Mouse (Mus musculus): Measurements from ENCODE around the gene Rbfox1.

The Rbfox1 gene

DNA sequence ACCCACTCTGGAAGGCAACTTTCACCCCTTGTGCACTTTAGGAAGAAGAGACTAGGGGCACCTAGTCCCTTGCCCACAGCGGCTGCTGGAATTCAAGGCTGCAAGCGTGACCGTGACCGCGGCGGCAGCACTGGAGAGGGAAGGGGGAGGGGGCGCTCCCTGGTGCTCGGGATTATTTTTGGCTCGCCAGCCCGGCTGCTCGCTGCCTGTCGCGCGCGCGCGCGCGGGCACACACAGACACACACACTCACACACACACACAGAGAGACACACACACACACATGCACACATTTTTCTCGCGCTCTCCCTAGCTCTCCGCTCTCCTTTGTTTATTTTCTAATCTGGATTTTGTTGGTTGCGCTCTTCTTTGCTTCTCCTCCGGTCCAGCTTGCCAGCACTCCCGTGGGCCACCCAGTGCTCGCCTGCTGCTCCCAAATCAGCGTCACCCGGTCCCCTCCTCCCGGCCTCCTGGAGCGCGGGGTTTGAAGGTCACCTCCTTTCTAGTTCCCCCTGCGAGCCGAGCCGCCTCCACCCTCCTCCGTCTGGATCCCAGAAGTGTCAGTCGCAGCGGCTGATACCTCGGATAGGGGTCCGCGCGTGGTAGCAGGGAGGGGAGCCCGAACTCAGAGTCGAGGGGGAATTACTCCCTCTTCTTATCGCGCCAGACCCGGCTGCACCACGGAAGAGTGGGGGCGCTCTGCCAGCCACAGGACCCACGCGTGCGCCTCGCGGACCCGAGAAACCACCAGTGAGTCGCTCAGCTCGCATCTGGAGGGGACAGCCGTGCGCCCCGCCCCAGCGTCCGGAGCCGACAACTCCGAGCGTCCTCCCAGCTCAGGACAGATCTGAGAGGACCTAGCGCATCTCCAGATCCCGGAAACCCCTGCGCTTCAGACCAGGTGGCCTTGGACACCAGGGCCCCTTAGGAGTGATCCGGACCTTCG lies at the start of gene Rbfox1:
Rbfox1 (plus strand) TSS at position 610 of the 944 bp plus-strand sequence.
- in situ Hi-C loops (cut with MboI, MseI) = no loop called here

DNA sequence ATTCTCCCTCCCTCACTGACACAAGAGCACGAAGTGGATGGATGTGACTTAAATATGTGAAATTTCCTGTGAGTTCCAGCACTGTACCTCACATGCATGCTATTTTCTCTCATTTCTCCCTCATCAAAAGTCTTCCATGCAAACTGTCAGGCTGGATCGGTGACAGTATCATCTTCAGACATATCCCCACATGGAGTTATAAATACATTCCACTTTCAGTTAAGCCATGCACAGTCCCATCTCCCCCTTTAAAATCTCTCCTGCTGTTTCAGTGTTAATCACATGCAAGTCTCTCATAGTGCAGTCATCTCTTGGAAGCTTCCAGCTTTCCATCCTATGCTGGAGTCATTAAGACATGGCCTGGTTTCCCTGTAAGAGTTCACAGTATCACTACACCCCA lies 48.4 kb upstream of the Rbfox1 start:
- in situ Hi-C loops (cut with MboI, MseI) = no loop called here

DNA sequence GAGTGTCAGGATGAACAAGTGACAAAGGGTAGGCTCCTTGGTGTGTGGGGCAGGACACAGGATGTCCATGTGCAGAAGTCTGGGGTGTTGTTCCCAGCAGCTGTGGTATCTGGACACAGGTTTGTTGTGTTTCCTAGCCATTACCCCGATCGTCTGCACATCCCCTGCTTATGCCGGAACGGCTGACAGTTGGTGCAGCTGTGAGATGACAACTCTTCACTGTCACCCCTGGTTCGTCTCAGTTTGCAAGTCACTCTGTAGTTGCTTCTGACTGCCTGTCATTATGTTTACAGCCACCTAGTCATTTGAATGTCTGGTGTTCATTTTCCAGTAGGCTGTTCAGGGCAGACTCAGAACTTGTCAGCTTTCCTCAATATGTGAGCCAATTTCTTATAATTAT lies 44.0 kb upstream of the Rbfox1 start:
- in situ Hi-C loops (cut with MboI, MseI) = no loop called here

DNA sequence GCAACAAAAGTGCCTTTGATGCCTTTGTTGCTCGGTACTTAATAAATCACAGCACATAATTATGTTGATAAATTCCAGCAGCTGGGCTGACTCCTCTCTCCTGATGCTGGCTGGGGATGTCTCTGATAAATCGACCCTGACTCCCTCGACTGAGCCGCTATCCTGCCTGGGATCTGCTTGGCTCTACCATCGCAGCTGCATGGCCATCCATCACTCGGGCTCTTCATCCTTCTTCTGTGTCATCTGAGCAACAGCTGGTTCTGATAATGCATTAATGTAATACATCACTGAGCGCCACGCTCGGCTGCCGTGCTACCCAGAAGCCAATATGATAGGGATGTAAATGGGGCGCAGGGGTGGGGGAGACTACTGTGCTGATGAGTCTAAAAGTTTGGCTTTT lies 39.5 kb upstream of the Rbfox1 start:
- in situ Hi-C loops (cut with MboI, MseI) = no loop called here

DNA sequence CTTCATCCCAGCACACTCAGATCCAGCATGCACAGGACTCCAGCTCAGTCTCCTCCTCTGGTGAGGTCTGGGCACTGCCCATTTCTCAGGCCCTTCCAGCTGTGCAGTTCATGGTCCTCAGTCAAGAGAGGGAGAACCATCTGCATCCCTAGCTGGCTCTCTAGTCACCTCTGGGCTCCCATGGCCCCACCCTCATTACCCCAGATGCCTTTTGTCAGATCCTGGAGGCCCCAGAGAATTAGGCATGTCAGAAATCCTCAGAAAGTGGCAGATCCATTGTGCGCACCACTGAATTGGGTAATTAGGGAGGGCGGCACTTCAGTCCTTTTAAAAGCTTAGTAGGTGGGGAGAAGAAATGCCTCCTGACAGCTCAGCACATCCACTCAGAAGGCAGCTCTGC lies 32.1 kb upstream of the Rbfox1 start:
- in situ Hi-C loops (cut with MboI, MseI) = no loop called here

DNA sequence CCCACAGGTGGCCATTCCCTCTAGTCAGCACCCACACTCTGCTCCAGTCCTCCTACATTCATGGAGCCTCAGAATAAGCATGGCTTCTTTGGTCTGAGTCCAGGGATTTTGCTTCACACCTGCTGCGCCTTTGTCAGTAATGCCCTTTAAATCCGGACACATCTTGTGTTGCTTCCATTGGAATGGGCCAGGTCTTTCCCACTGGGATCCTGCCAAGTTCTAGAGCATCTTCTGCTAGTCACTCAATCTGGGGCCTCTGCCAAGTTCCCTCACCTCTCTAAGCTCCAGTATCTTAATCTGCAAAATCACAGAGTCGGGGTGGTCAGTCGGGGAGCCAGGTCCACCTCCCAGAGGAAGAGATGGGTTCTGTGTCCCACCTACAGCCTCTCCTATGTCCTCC lies 20.8 kb upstream of the Rbfox1 start:
- in situ Hi-C loops (cut with MboI, MseI) = no loop called here

DNA sequence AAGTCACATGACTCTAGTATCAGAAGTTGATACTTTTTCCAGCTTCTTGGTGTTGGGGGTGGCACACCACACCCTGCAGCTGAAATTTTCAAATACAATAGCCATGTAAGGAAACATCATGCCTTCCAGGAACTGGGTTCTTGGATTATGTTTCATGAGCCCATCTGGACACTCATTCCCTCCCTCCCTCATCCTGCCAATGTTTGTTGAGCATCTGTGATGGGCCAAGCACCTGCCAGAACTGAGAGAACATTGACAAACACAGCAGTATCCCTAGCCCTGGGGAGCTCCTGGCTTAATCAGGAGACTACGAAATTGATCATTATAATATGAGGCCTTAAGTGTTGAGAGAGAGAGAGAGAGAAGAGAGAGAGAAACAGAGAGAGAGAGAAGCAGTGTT lies 18.2 kb upstream of the Rbfox1 start:
- in situ Hi-C loops (cut with MboI, MseI) = no loop called here

DNA sequence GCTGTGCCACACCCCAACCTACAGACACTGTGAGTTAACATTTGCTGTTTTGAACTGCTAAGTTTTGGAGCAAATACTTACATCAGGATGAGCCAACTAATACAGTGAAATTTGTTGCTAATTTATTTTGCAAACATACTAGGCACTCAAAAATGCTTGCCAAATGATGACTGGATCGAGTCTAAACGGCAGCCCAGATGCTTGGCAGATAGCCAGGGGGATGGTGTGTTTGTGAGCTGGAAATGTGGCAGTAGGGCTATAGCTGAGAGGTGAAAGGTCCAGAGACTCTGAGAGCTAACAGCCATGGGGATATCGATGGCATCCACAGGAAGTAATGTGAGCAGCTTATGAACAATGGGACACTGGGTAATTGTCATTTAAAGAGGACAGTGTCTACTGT lies 14.8 kb upstream of the Rbfox1 start:
- in situ Hi-C loops (cut with MboI, MseI) = no loop called here

DNA sequence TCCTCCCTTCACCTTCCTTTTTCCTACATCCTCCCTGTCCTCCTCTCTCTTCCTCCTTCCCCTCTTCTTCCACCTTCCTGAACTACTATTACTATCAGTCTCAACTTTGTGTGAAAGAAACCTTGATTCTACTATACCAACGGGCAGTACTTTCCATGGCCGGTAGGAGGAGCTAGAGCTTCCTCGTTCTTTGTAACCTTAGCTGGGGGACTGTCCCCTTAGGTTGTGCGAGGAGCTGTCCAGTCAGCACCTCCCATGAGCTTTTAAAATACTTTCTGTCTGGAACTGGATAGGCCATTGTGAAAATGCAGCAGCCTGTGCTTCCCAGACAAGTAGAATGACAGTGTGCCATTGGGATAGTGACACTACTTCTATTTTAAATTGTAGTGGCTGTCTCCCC lies 3.3 kb upstream of the Rbfox1 start:
- in situ Hi-C loops (cut with MboI, MseI) = no loop called here

DNA sequence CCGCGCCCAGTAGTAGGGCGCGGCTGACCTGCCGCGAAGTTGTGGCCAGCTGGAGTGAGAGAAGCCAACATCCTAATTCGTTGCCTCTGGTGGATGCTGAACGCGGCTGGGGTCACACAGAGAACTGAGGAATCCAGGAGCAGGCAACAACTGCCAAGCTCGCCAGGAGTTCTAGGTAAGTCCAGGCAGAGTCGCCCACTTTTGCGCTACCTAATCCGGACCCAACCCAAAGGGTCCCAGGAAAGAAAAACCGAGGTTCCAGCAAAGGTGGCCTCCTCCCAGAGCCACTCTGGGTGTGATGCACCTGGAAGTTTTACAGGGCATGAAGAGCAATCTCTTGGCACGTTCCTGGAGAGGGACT lies 515 bp downstream of the Rbfox1 start:
- in situ Hi-C loops (cut with MboI, MseI) = no loop called here

DNA sequence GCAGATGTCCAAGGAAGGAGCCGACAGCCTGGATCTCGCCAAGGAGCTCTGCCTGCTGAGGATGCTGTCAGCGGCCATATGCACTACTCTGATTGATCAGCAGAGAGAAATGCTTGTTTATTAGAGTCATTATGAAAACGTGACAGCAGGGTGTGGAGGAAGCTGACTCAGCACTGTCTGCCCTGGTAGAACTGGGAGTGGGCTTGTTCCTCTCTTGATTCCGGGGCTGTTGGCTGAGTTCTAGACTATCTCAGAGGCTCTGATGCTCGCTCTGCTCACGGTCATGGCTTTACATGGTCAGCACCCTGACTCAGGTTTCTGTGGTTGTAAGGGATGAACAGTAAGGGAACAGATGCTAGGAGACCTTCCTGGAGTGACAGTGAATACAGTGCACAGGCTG lies 10.4 kb downstream of the Rbfox1 start:
- in situ Hi-C loops (cut with MboI, MseI) = no loop called here

DNA sequence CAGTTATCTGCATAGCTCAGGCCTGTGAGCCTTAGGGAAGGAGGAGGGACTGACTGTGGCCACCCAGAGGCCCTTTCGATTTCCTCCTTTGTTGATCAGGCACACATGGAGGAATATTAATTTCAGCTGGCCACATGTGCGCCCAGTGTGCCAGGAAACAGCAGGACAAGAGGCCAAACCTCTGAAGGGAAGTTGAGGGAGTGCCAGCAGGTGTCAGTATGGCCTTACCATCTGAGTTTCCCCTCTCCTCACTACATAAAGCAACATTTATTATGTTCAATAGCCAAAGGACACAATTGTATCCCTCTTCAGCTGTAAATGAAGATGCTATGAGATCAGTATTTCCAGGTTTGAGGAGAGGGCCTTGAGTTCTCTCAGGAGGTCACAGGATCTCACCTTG lies 13.2 kb downstream of the Rbfox1 start:
- in situ Hi-C loops (cut with MboI, MseI) = no loop called here

DNA sequence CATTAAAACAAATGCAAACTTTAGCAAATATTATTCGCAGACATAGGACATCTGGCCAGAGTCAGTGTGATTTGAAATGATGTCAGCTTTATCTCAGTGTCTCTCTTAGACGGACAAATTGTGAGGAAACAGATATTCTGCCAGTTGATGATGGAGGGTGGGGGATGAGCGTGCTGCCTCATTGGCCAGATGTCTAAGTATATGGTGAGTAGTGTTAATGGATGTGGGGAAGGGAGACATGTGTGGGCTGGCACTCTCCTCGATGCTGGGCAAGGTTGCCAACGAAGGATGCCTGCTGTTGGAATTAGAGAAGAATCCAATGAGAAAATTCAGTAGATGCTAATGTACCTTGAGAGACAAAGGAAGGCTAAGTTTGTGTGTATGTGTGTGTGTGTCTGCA lies 25.6 kb downstream of the Rbfox1 start:
- in situ Hi-C loops (cut with MboI, MseI) = no loop called here

DNA sequence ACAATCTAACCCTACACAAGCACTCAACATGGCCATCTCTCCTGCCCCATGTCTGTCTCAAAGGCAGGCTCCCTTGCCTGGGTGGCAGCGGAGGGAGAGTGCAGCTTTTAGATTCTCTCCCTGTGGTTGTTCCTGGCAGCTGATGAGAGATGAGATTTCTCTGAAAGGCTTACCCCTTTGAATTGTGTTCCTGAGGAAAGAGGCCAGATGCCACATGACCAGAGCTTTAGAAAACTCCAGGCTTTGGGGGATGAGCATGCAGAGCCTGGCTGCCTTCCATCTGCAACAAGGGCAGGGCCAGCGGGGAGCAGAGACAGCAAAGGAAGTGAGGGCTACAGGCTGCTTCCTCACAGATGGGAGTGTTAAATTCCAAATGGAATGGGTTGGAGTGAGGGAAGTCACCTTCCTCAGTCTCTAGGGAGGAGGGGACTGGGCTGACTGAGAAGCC lies 26.7 kb downstream of the Rbfox1 start:
- in situ Hi-C loops (cut with MboI, MseI) = no loop called here

DNA sequence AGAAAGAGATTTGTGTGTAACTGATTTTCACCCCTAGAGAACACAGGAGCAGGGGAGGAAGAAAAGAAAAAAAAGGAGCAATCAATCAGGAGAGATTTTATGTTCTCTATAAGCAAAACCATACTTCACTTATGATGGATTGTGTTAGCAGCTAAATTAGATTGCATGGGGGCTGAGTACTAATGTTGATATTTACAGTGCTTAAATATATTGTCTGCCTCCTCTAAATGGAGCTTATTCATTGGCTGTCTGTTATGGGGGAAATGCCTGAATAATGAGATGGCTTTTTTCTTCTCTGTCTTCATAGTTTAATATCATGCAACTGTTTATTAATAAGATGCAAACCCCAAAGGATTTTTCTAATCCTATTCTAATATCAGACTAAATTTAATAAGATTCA lies 32.8 kb downstream of the Rbfox1 start:
- in situ Hi-C loops (cut with MboI, MseI) = no loop called here

DNA sequence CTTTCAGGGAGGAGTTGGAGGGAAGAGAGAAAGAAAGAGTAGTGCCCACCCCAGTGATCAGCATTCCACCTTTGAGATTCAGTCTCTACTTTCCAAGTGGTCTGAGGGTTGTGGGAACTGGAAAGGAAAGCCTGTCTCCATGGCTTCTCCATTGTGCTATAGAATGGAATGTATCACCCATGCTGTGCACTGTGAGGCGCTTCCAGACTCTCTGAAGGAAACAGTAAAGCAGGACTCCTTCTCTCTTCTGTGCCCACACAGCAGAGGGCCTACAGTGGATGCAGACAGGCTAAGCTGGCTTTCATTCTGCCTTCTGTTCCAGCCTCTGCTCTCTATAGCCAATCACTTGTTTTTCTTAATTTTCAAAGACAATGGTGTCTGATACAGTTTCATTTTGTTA lies 41.8 kb downstream of the Rbfox1 start:
- in situ Hi-C loops (cut with MboI, MseI) = loop anchor here in 1 of 2 experiments (25.0 kb wide), 1 partner anchor 1210 kb away; no protein-coding TSS in a partner anchor

DNA sequence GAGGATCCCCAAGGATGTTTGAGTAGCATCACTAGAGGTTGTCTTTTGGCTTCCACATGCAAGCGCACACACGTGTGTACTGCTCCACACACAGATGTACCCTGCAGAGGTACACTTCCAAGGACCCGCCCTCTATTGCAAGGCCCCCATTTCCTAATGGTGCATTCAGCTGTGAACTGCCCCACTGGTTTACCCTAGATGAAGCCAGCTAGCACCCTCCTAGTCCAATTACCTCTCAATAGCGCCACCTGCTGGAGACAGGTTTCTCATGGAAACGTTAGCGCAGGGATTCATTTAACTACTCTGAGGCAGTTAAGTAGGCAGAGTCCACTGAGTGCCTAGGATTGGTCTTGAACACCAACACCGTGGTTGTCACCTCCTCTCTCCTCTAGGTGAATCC lies 46.5 kb downstream of the Rbfox1 start:
- in situ Hi-C loops (cut with MboI, MseI) = loop anchor here in 1 of 2 experiments (25.0 kb wide), 1 partner anchor 1206 kb away; no protein-coding TSS in a partner anchor

DNA sequence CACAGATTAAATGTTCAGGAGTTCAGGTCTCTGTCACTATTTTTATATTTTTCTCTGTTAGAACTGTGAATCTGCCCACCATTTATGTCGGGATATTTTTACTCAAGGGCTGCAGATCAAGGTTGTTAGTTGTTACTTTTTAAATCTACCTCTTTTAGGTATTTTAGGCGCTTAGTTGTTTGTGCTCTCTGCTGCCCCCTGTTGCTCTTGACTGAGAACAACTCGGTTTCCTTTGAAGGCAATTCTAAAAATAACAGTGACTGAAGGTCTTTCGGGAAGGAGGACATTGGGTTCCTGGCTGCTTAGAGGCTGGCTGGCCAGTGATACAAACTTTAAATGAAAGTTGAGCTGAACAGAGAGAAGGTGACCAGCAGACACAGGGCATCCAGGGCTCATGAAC lies 54.9 kb downstream of the Rbfox1 start:
- in situ Hi-C loops (cut with MboI, MseI) = loop anchor here in 1 of 2 experiments (25.0 kb wide), 1 partner anchor 1197 kb away; no protein-coding TSS in a partner anchor

DNA sequence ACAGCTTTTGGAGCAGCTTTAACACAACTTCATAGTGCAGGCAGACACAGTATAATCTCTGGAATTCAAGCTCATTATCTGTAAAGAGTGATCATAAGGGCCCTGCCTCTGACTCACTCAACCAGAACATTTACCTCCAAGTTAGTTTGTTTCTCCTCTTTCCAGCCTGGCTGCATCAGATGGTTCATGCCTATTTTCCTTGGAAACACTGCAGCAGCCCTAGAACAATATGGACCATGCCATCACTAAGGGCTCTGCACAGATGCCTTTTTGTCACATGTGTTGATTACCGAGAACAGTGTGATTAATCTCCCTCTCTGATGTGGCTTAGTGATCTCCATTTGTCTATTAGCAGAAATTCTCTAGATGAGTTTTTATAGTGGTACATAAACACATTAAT lies 60.5 kb downstream of the Rbfox1 start:
- in situ Hi-C loops (cut with MboI, MseI) = loop anchor here in 1 of 2 experiments (25.0 kb wide), 1 partner anchor 1192 kb away; no protein-coding TSS in a partner anchor

DNA sequence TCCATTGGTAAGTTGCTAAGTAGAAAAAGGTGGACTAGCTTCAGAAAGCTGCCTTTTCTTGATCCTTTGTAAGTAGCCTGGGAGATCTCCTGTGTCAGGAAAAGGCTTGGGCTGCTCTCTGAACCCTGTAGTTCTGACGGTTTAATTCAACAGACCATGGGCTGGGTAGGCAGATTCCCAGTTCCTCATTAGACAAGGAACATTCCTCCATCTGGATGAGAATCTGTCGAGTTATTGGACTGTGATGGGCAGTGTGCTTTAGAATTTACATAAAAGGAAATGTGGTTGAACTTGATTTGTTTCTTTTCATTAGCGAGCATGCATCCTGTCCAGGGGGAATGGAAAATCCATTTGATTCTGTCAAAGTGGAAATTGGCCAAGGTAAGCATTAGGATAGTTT lies 68.0 kb downstream of the Rbfox1 start:
- in situ Hi-C loops (cut with MboI, MseI) = no loop called here

DNA sequence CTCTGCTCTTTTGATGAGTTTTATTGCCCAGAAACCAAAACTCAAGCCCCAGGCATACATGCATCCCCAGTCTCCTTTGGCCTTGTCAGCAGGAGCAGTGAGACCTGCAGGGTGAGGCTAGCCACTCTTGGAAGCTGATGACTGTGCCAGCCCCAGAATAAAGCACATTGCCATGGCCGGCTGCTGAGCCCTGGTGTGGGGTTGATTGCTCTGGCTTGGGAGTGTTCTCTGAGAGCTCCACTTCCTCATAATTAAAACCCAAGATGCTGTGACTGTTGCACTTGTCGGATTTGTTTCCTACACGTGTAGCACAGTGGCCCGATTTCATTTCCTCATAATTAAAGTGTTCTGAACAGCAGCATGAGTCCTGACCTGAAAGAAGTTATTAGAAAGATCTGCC lies 72.3 kb downstream of the Rbfox1 start:
- in situ Hi-C loops (cut with MboI, MseI) = no loop called here

DNA sequence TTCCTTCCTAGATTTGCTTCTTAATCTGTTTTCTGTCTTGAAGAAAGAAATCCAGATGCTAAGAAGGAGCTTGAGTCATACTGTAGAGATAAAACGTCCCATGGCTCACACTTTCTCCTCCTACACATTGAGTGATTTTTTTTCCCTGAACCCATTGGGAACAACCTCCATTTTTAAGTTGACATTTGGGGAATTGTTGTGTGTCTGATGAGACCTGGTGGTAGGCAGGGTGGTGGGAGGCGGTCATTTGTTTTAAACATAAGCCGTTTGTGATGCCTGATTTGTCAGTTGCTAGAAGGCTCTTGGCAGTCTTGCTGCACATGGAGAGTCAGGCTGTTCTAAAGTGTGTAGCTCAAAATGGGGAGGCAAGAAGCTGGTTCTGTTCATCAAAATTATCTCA lies 76.6 kb downstream of the Rbfox1 start:
- in situ Hi-C loops (cut with MboI, MseI) = no loop called here

DNA sequence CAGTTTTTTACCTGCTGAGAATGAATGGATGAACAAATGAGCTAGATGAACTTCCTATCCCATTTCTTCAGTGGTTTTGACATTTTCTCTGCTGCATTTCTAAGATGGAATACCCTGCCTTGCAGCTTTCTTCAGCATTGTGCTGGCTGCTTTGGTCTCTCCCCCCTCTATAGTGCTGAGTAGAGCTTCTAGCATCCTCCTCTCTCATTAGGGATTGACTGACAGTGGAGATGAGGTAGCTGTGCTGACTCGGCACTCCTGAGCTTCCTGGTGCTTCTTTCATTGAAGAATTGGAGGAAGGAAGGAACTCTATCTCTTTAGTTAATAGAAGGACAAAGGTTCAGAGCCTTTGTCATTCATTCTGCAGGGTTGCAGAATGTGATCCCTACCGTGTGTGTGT lies 89.0 kb downstream of the Rbfox1 start:
- in situ Hi-C loops (cut with MboI, MseI) = no loop called here
